Mouse (Mus musculus) liver, embryonic 12.5 days (tissue): ENCODE measurements around the gene Fam198a. TPM values are rescaled to one million over a fixed set of nuclear protein-coding genes. Genes with fewer than 3 reads are reported as not detected.

Experiments
- ATAC-seq: fragments of 200-750 bp; cut with Nextera tagmentation; 2 replicates; pipeline ENCODE4 v1.8.0; 2017; ENCODE audit warnings: moderate number of reproducible peaks, mild to moderate bottlenecking, moderate library complexity
- H3K27ac ChIP-seq: fragments of 300-500 bp; sonication (generic); 2 replicates; pipeline ENCODE4 v1.5.1; 2016; ENCODE audit warnings: mild to moderate bottlenecking
- H3K27me3 ChIP-seq: fragments of 300-500 bp; sonication (generic); replicated peaks from 2 replicates; pipeline ENCODE4 v1.6.1; 2016; ENCODE audit warnings: mild to moderate bottlenecking, moderate library complexity
- H3K36me3 ChIP-seq: fragments of 300-500 bp; sonication (generic); 2 replicates; pipeline ENCODE4 v1.6.1; 2016; ENCODE audit warnings: mild to moderate bottlenecking, moderate library complexity
- H3K4me1 ChIP-seq: fragments of 300-500 bp; sonication (generic); 2 replicates; pipeline ENCODE4 v1.6.1; 2016
- H3K4me2 ChIP-seq: fragments of 300-500 bp; sonication (generic); 2 replicates; pipeline ENCODE4 v1.6.1; 2016; ENCODE audit warnings: mild to moderate bottlenecking, moderate library complexity
- H3K4me3 ChIP-seq: fragments of 300-500 bp; sonication (generic); 2 replicates; pipeline ENCODE4 v1.5.1; 2016; ENCODE audit warnings: mild to moderate bottlenecking, moderate library complexity
- H3K9ac ChIP-seq: fragments of 300-500 bp; sonication (generic); 2 replicates; pipeline ENCODE4 v1.6.1; 2016; ENCODE audit warnings: mild to moderate bottlenecking, moderate library complexity
- H3K9me3 ChIP-seq: fragments of 300-500 bp; sonication (generic); replicated peaks from 2 replicates; pipeline ENCODE4 v1.6.1; 2016; ENCODE audit warnings: mild to moderate bottlenecking, moderate library complexity
- WGBS: fragments of 180-500 bp; shearing (Covaris S2); methylation state at CpG from one replicate; pipeline ENCODE4 v1.1.7; 2016; ENCODE audit not compliant: insufficient replicate concordance; 5-methylcytosine and 5-hydroxymethylcytosine counted together
- polyA plus RNA-seq: library from polyadenylated mRNA; unstranded; fragments of >200 nt; fragmentation: Nextera tagmentation; extraction: Ambion mirVana; gene quantifications from 2 replicates; pipeline ENCODE4 v1.2.1, GENCODE M21; 2016

The Fam198a gene
- polyA plus RNA-seq, 1 experiment from 2014 or later: 0.20 TPM

GRCm38 (mm10) chr9:121984465-121985461, 34.0 kb downstream of the Fam198a start:
- Histone ChIP-seq H3K9me3 (no peaks in the 10 kb centered on the region), H3K36me3 (0 out of 2 replicates have a peak, but pooled peaks cover 4% of the 10 kb centered on the region), H3K27ac (no peak overlapping the region), H3K4me2 (no peak overlapping the region), H3K27me3 (no peaks in the 10 kb centered on the region), H3K9ac (no peak overlapping the region), H3K4me1 (no peaks in the 10 kb centered on the region; the same call in 1 of the 2 replicates), H3K4me3 (no peak overlapping the region)
- ATAC-seq: no peak
- WGBS: 53% methylated on average over 15 of the region's 15 CpGs

GRCm38 (mm10) chr9:121988910-121989309, 38.1 kb downstream of the Fam198a start:
- no peaks in the 10 kb centered on the region for H3K36me3 ChIP-seq
- H3K9ac ChIP-seq: no peak overlapping the region
- H3K27me3 ChIP-seq: no peaks in the 10 kb centered on the region
- H3K27ac ChIP-seq: no peak overlapping the region
- no peak for ATAC-seq
- no peak overlapping the region for H3K4me3 ChIP-seq
- H3K4me1 ChIP-seq: no peaks in the 10 kb centered on the region; the same call in 1 of the 2 replicates
- no peaks in the 10 kb centered on the region for H3K9me3 ChIP-seq
- no peak overlapping the region for H3K4me2 ChIP-seq
- 57% methylated on average over 3 of the region's 3 CpGs for WGBS

DNA sequence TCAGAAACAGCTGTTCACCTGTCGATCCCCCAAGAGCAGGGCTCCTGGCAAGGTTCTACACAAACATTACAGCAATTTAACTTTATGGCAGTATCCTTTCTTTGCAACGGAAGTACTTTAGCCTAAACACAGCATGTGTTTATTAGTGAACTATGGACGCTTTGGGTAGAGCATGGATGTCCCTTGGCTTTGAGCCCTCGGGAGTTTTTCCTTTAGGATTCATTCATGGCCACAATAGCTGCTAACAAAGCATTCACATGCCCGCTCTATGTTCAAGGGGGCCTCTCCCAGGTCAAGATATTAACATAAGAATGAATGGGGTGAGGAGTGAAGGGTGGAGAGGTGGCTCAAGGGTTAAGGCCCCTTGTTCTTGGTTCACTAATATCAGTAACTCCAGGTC, 38.7 kb downstream of the Fam198a start:
- no peak overlapping the region for H3K9ac ChIP-seq
- H3K9me3 ChIP-seq: no peaks in the 10 kb centered on the region
- H3K27ac ChIP-seq: no peak overlapping the region
- no peaks in the 10 kb centered on the region for H3K36me3 ChIP-seq
- no peak overlapping the region for H3K4me3 ChIP-seq
- peaks cover 4% of the 10 kb centered on the region for H3K27me3 ChIP-seq
- WGBS: 66% methylated on average over 5 of the region's 5 CpGs
- no peaks in the 10 kb centered on the region; the same call in 1 of the 2 replicates for H3K4me1 ChIP-seq
- H3K4me2 ChIP-seq: no peak overlapping the region
- ATAC-seq: no peak

GRCm38 (mm10) chr9:121991041-121991440, 40.3 kb downstream of the Fam198a start:
- Histone ChIP-seq H3K27me3 (peaks cover 19% of the 10 kb centered on the region), H3K4me2 (no peak overlapping the region), H3K27ac (no peak overlapping the region), H3K9ac (no peak overlapping the region), H3K4me1 (0 out of 2 replicates have a peak, but pooled peaks cover 6% of the 10 kb centered on the region), H3K36me3 (no peaks in the 10 kb centered on the region), H3K9me3 (no peaks in the 10 kb centered on the region), H3K4me3 (no peak overlapping the region)
- ATAC-seq: no peak
- WGBS: 66% methylated on average over 5 of the region's 5 CpGs

- Histone ChIP-seq H3K4me3 (no peak overlapping the region), H3K9me3 (no peaks in the 10 kb centered on the region), H3K4me2 (no peak overlapping the region), H3K27me3 (peaks cover 35% of the 10 kb centered on the region), H3K4me1 (0 out of 2 replicates have a peak, but pooled peaks cover 6% of the 10 kb centered on the region), H3K36me3 (no peaks in the 10 kb centered on the region), H3K27ac (no peak overlapping the region), H3K9ac (no peak overlapping the region)
- no peak for ATAC-seq
- 42% methylated on average over 3 of the region's 3 CpGs for WGBS
These were observed 42.3 kb downstream of the Fam198a start for GRCm38 (mm10) chr9:121993047-121993446.

DNA sequence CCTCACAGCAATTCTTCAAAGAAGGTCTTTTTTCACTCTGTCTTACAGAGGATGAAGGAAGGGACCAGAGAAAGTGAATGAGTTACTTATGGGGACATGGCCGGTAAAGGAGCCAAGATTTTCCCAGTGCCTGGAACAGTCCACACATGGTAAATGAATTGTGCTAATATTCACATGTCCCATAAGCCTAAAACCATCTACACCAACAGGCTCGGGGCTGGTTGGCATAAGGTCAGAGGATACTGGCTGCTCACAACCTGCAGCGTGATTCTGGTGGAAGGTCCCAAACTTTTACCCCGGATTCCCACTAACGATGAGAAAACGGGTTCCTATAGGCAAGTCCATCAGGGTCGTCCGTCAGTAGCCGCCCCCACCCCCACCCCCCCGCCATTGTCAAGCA, 44.3 kb downstream of the Fam198a start:
- no peaks in the 10 kb centered on the region for H3K9me3 ChIP-seq
- 0 out of 2 replicates have a peak, but pooled peaks cover 6% of the 10 kb centered on the region for H3K4me1 ChIP-seq
- peaks cover 39% of the 10 kb centered on the region for H3K27me3 ChIP-seq
- peak overlapping the region; percentile 76 for H3K4me2 ChIP-seq
- ATAC-seq: peak; percentile 5; the same call in 1 of the 2 replicates
- no peaks in the 10 kb centered on the region for H3K36me3 ChIP-seq
- peak overlapping the region; percentile 67 for H3K9ac ChIP-seq
- WGBS: 17% methylated on average over 9 of the region's 10 CpGs
- H3K27ac ChIP-seq: no peak overlapping the region
- H3K4me3 ChIP-seq: peak overlapping the region; percentile 64

DNA sequence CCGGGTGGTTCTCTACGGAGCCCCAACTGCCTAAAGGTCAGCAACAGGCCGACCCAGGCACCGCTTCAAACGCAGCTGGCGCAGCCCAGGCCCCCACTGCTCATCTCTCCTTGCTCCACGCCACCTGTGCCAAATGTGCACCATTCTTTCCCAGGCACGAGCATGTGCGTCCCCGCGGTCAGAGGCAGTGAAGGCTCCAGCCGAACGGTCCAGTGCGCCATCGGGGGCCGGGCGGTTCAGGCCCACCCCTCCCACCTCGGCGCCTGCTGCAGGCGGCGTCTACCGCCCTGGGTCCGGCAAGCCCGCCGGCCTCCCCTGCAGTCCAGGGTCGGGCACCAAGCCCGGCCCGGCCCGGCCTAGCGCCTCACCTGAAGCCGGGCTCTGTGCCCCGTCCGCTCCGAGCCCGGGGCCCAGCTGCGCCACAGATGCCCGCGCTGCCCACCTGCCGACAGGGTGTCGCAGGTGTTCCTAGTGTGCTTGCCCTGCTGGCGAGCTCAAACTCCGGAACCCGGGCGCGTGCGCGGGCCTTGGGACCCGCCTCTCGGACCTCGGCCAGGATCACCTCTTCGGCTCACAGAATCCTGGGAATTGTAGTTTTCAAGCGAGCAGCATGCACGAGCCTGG, 44.8 kb downstream of the Fam198a start:
- Histone ChIP-seq H3K36me3 (no peaks in the 10 kb centered on the region), H3K27me3 (peaks cover 39% of the 10 kb centered on the region), H3K4me1 (0 out of 2 replicates have a peak, but pooled peaks cover 6% of the 10 kb centered on the region), H3K4me3 (peak overlapping the region; percentile 64), H3K27ac (no peak overlapping the region), H3K4me2 (peak overlapping the region; percentile 76), H3K9ac (peak overlapping the region; percentile 67), H3K9me3 (no peaks in the 10 kb centered on the region)
- WGBS: 2% methylated on average over 53 of the region's 53 CpGs
- peak; percentile 54 for ATAC-seq

- Histone ChIP-seq H3K36me3 (no peaks in the 10 kb centered on the region), H3K9me3 (no peaks in the 10 kb centered on the region)
- no peak for ATAC-seq
These were observed 46.2 kb downstream of the Fam198a start, which contains the start of gene Pomgnt2 for GRCm38 (mm10) chr9:121997010-121997409. Pomgnt2 (minus strand) TSS chr9:121997110.

GRCm38 (mm10) chr9:121997978-121998377, 47.2 kb downstream of the Fam198a start:
- Histone ChIP-seq H3K4me1 (0 out of 2 replicates have a peak, but pooled peaks cover 6% of the 10 kb centered on the region), H3K4me2 (no peak overlapping the region), H3K9me3 (no peaks in the 10 kb centered on the region), H3K27ac (no peak overlapping the region), H3K4me3 (no peak overlapping the region), H3K27me3 (peaks cover 39% of the 10 kb centered on the region), H3K36me3 (no peaks in the 10 kb centered on the region), H3K9ac (no peak overlapping the region)
- no peak for ATAC-seq
- 67% methylated on average over 4 of the region's 4 CpGs for WGBS

More at GRCm38 (mm10) chr9:121997010-121997409, 46.2 kb downstream of the Fam198a start, which contains the start of gene Pomgnt2:
- H3K27ac ChIP-seq: no peak within 1 kb of the TSS
- H3K4me2 ChIP-seq: peak within 1 kb of the TSS; percentile 76
- peaks cover 39% of the 10 kb centered on the region for H3K27me3 ChIP-seq
- H3K4me1 ChIP-seq: 0 out of 2 replicates have a peak, but pooled peaks cover 6% of the 10 kb centered on the region
- peak within 1 kb of the TSS; percentile 64 for H3K4me3 ChIP-seq
- no peak within 1 kb of the TSS for H3K9ac ChIP-seq

- ATAC-seq: no peak
- H3K4me2 ChIP-seq: no peak overlapping the region
These were observed 55.4 kb downstream of the Fam198a start for GRCm38 (mm10) chr9:122006175-122006574.

GRCm38 (mm10) chr9:122006609-122007008, 55.8 kb downstream of the Fam198a start:
- no peaks in the 10 kb centered on the region for H3K9me3 ChIP-seq
- H3K9ac ChIP-seq: no peak overlapping the region
- no peaks in the 10 kb centered on the region for H3K4me1 ChIP-seq
- no peaks in the 10 kb centered on the region for H3K27me3 ChIP-seq
- no peak for ATAC-seq
- 14% methylated on average over 7 of the region's 7 CpGs for WGBS
- H3K4me3 ChIP-seq: no peak overlapping the region
- H3K36me3 ChIP-seq: no peaks in the 10 kb centered on the region
- no peak overlapping the region for H3K27ac ChIP-seq
- H3K4me2 ChIP-seq: no peak overlapping the region

More at GRCm38 (mm10) chr9:122006175-122006574, 55.4 kb downstream of the Fam198a start:
- Histone ChIP-seq H3K9me3 (no peaks in the 10 kb centered on the region), H3K36me3 (no peaks in the 10 kb centered on the region), H3K9ac (no peak overlapping the region), H3K27me3 (no peaks in the 10 kb centered on the region), H3K4me1 (no peaks in the 10 kb centered on the region), H3K27ac (no peak overlapping the region), H3K4me3 (no peak overlapping the region)
- WGBS: 76% methylated on average over 2 of the region's 2 CpGs

DNA sequence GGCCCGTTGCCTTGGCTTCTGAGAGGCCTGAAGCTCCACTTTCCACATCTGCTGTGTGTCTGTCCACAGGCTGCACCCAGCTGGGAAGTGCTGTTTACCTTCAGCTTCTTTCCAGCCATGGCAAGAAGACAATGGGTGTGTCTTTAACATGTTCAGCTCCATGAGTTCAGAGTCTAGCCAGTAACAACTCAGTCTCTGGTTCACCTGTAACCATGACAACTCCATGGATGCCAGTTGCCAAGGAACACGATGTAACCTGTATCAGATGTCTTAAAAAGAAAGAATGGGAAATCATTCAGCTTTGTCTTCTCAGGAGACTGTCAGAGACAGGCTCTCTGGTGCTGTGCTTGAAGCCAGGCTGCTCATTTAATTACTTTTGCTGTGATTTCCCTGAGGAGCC, 58.1 kb downstream of the Fam198a start:
- 30% methylated on average over 2 of the region's 2 CpGs for WGBS
- Histone ChIP-seq H3K9me3 (no peaks in the 10 kb centered on the region), H3K9ac (no peak overlapping the region), H3K4me1 (no peaks in the 10 kb centered on the region), H3K36me3 (no peaks in the 10 kb centered on the region), H3K27me3 (no peaks in the 10 kb centered on the region), H3K27ac (no peak overlapping the region), H3K4me3 (no peak overlapping the region), H3K4me2 (no peak overlapping the region)
- no peak for ATAC-seq
